In genomic region chr13:113897498-113897897, GRCm38 (mm10) we compare ENCODE assay signal across 15 mouse cellular contexts.
"Had no signal": no experiment of that assay in that cellular context is flagged by ENCODE, and none has a peak within 500 bp of the region (broad histone marks: within the 10 kb centered on the region; RNA-seq: fewer than 3 reads in every experiment).

No protein-coding gene starts in this region.

- DNase-seq: retina, postnatal 1 day; right cerebral cortex, adult 18-20 months; right cerebral cortex, postnatal 14 days; right cerebral cortex, postnatal 25 days; right cerebral cortex, postnatal 4 days; spleen, adult 18-20 months; thymus, adult 18-20 months; thymus, adult 2 months; thymus, postnatal 14 days; thymus, postnatal 25 days; thymus, postnatal 36 days; thymus, postnatal 4 days had no signal

- H3K27me3 ChIP-seq: neural tube, embryonic 12.5 days; neural tube, embryonic 13.5 days; stomach, embryonic 15.5 days had no signal

- H3K9me3 ChIP-seq: neural tube, embryonic 12.5 days; neural tube, embryonic 13.5 days; stomach, embryonic 15.5 days had no signal

- H3K4me1 ChIP-seq: neural tube, embryonic 12.5 days; neural tube, embryonic 13.5 days; stomach, embryonic 15.5 days had no signal

- H3K36me3 ChIP-seq: neural tube, embryonic 12.5 days; neural tube, embryonic 13.5 days; stomach, embryonic 15.5 days had no signal

- H3K4me2 ChIP-seq: neural tube, embryonic 12.5 days; neural tube, embryonic 13.5 days; stomach, embryonic 15.5 days had no signal

- H3K4me3 ChIP-seq: neural tube, embryonic 12.5 days; neural tube, embryonic 13.5 days; stomach, embryonic 15.5 days had no signal

- H3K9ac ChIP-seq: neural tube, embryonic 12.5 days; neural tube, embryonic 13.5 days; stomach, embryonic 15.5 days had no signal

- H3K27ac ChIP-seq: neural tube, embryonic 12.5 days; neural tube, embryonic 13.5 days; stomach, embryonic 15.5 days had no signal
